In the genomic region with DNA sequence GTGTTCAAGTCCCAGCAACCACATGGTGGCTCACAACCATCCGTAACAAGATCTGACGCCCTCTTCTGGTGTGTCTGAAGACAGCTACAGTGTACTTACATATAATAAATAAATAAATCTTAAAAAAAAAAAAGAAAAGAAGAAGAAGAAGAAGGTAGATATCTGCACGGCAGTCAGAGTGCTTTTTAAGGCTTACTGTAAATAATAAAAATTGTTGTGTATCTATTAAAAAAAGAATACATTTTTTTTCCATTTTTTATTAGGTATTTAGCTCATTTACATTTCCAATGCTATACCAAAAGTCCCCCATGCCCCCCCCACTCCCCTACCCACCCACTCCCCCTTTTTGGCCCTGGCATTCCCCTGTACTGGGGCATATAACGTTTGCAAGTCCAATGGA, we compare ENCODE assay signal across 7 mouse cellular contexts.
DNase-seq lines count a peak whose midpoint lies in the region; ATAC-seq and TF ChIP-seq lines count a peak whose summit lies in the region.
"Not testable (repeated sequence)": the region's sequence is repeated elsewhere in the genome, so short reads cannot be mapped to it uniquely, and the experiment has no call there.

No protein-coding gene starts in this region.

- H3K27me3 ChIP-seq in kidney, postnatal 0 days (ENCODE audit: insufficient read depth, low read length): not testable (repeated sequence)

- not testable (repeated sequence) for H3K36me3 ChIP-seq in ES-E14 (ENCODE audit: control insufficient read depth, insufficient read depth, low read length, poor library complexity, severe bottlenecking); kidney, postnatal 0 days (ENCODE audit: insufficient read depth, low read length)

- H3K9ac ChIP-seq in ES-E14 (ENCODE audit: insufficient read depth, low read depth, low read length, poor library complexity, severe bottlenecking); kidney, postnatal 0 days (ENCODE audit: low read depth, low read length): not testable (repeated sequence)

- peak; percentile 53 for DNase-seq in A20 (ENCODE audit: low read depth, low spot score)
- DNase-seq in ES-E14 (ENCODE audit: low read depth, low spot score): peak; percentile 95
- peak; percentile 100 for DNase-seq in WW6 (ENCODE audit: low read depth, low spot score)
- DNase-seq in c-Kit-positive CD71-positive TER-119-negative erythroid progenitor cells, embryonic 14.5 days (ENCODE audit: low read depth): peak; percentile 93
- peak; percentile 12 for DNase-seq in heart, adult 11 months
- peak; percentile 45 for DNase-seq in kidney, postnatal 0 days (ENCODE audit: low spot score)
- DNase-seq in naive thymus-derived CD4-positive, alpha-beta T cell, adult 2 months (ENCODE audit: low read depth): peak; percentile 60

- TF ChIP-seq CTCF in kidney, postnatal 0 days (IDR thresholded peaks at IDR 0.05; ENCODE audit: low read depth): not testable (repeated sequence)

- in situ Hi-C loops in ES-E14 (cut with MboI; ENCODE audit: low sequenced_read_pairs in 2 of 2, unreplicated experiment in 2 of 2): not testable (repeated sequence)

- not testable (repeated sequence) for H3K4me2 ChIP-seq in kidney, postnatal 0 days (ENCODE audit: low read length)

- not testable (repeated sequence) for H3K4me3 ChIP-seq in ES-E14 (ENCODE audit: insufficient read depth in 1 of 2, low read depth in 1 of 2, low read length in 2 of 2, poor library complexity in 1 of 2, severe bottlenecking in 1 of 2); kidney, postnatal 0 days (replicated peaks; ENCODE audit: low read depth, low read length)

- not testable (repeated sequence) for H3K27ac ChIP-seq in ES-E14 (ENCODE audit: insufficient read depth, low read depth, low read length, poor library complexity, severe bottlenecking); kidney, postnatal 0 days

- H3K4me1 ChIP-seq in ES-E14 (ENCODE audit: control insufficient read depth in 2 of 2, insufficient read depth in 2 of 2, low read length in 2 of 2, poor library complexity in 1 of 2); kidney, postnatal 0 days (replicated peaks; ENCODE audit: insufficient read depth, low read length): not testable (repeated sequence)

- ATAC-seq in kidney, postnatal 0 days (replicated peaks; ENCODE audit: low FRiP score, low read depth): not testable (repeated sequence)

- not testable (repeated sequence) for H3K9me3 ChIP-seq in ES-E14 (ENCODE audit: control insufficient read depth, insufficient read depth, low read depth, low read length); kidney, postnatal 0 days (replicated peaks; ENCODE audit: low read length)

- 84% methylated on average over 2 of the region's 4 CpGs for WGBS in kidney, postnatal 0 days

Comparison
In these comparisons a context has a peak if more than half of its experiments do, and no peak if none do; other contexts are left out.
1. DNase-seq: peak in every context shown above with its lines; median percentile 100 in WW6; 95 in ES-E14; 93 in c-Kit-positive CD71-positive TER-119-negative erythroid progenitor cells, embryonic 14.5 days; 60 in naive thymus-derived CD4-positive, alpha-beta T cell, adult 2 months; 53 in A20; 45 in kidney, postnatal 0 days; 12 in heart, adult 11 months.